Mouse (Mus musculus) ES-Bruce4 (cell line): ENCODE results near the gene Hyal2. TPM values are rescaled to one million over a fixed set of nuclear protein-coding genes. Genes with fewer than 3 reads are reported as not detected.
"Not testable (repeated sequence)": the region's sequence is repeated elsewhere in the genome, so short reads cannot be mapped to it uniquely, and the experiment has no call there.

ENCODE experiments used
- H3K27ac ChIP-seq: 2 replicates; pipeline ENCODE4 v1.5.1; 2012; ENCODE audit warnings: low read length, inconsistent platforms; ENCODE audit not compliant: insufficient read depth
- H3K27me3 ChIP-seq: 2 replicates; pipeline ENCODE4 v1.6.1; 2012; ENCODE audit warnings: mild to moderate bottlenecking, low read length, inconsistent platforms; ENCODE audit not compliant: control insufficient read depth, poor library complexity, insufficient read depth, severe bottlenecking
- H3K36me3 ChIP-seq: 2 replicates; pipeline ENCODE4 v1.6.1; 2012; ENCODE audit warnings: inconsistent platforms, mild to moderate bottlenecking, low read length, moderate library complexity; ENCODE audit not compliant: control insufficient read depth, poor library complexity, insufficient read depth, severe bottlenecking
- H3K4me1 ChIP-seq: one replicate; pipeline ENCODE4 v1.8.1; 2011; ENCODE audit warnings: low read length; ENCODE audit not compliant: control insufficient read depth, insufficient read depth
- H3K4me3 ChIP-seq: 2 replicates; pipeline ENCODE4 v1.5.1; 2011; ENCODE audit warnings: low read depth, mild to moderate bottlenecking, low read length
- H3K9ac ChIP-seq: 2 replicates; pipeline ENCODE4 v1.6.1; 2012; ENCODE audit warnings: low read depth, mild to moderate bottlenecking, inconsistent platforms; ENCODE audit not compliant: poor library complexity, severe bottlenecking
- H3K9me3 ChIP-seq: replicated peaks from 2 replicates; pipeline ENCODE4 v1.6.1; 2012; ENCODE audit warnings: mild to moderate bottlenecking, low read length, inconsistent platforms; ENCODE audit not compliant: control insufficient read depth, poor library complexity, insufficient read depth, severe bottlenecking
- CTCF ChIP-seq: IDR thresholded peaks from one replicate; pipeline ENCODE4 v1.8.1; 2011; ENCODE audit warnings: low read depth, low read length
- EP300 ChIP-seq: IDR thresholded peaks from 2 replicates; pipeline ENCODE4 v1.6.1; 2011; ENCODE audit warnings: low read depth, low read length; ENCODE audit not compliant: insufficient read depth
- POLR2A ChIP-seq: IDR thresholded peaks from one replicate; pipeline ENCODE4 v1.8.1; 2011; ENCODE audit warnings: low read length; ENCODE audit not compliant: insufficient read depth
- polyA plus RNA-seq: library from polyadenylated mRNA; stranded (reverse); fragments of >200 nt; gene quantifications from 2 replicates; pipeline ENCODE4 v1.2.4, GENCODE M21; 2011; ENCODE audit warnings: low read depth; ENCODE audit not compliant: missing spikeins, insufficient read depth, insufficient read length

The Hyal2 gene
- polyA plus RNA-seq, 1 experiment: 38.7 TPM

DNA sequence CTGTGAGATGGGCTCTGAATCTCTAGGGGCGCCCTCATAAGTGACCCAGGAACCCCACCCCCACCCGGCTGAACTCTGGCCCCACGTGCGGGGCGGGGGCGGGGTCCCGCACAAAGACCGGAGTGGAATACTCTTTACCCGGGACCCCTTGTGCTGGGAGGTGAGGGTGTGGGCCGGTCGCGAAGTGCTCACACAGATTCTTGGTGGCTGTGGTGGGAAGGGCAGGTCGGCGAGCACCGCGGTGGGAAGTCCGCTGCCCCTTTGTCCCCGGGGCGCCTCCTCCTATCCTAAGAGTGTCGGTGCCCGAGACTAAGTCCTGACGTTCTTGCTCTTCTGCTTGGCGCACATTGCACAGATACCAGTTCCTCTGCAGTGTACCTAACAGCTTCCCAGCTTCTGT, 1.5 kb downstream of the Hyal2 start:
- no peak overlapping the region for H3K27ac ChIP-seq
- peak overlapping the region; percentile 81 for H3K4me3 ChIP-seq
- TF ChIP-seq POLR2A: no peak
- TF ChIP-seq CTCF: no peak
- no peak for TF ChIP-seq EP300
- peaks cover 2% of the 10 kb centered on the region for H3K4me1 ChIP-seq
- H3K27me3 ChIP-seq: no peaks in the 10 kb centered on the region
- no peaks in the 10 kb centered on the region for H3K9me3 ChIP-seq
- peak overlapping the region; percentile 87 for H3K9ac ChIP-seq
- H3K36me3 ChIP-seq: peaks cover 12% of the 10 kb centered on the region

DNA sequence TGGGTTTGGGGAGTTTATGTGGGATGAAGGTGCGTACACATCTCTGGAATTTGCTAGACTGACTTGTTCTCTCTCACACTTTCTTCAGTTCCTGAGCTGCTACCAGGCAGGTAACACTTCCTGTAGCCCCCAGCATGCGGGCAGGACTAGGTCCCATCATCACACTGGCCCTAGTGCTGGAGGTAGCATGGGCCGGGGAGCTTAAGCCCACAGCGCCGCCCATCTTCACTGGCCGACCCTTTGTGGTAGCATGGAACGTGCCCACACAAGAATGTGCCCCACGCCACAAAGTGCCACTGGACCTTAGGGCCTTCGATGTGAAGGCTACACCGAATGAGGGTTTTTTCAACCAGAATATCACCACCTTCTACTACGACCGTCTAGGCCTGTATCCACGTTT, 2.3 kb downstream of the Hyal2 start:
- Histone ChIP-seq H3K9ac (peak overlapping the region; percentile 87), H3K4me3 (peak overlapping the region; percentile 81), H3K27ac (no peak overlapping the region; the same call in 1 of the 2 replicates), H3K36me3 (peaks cover 12% of the 10 kb centered on the region), H3K27me3 (no peaks in the 10 kb centered on the region), H3K9me3 (no peaks in the 10 kb centered on the region), H3K4me1 (peaks cover 2% of the 10 kb centered on the region)
- TF ChIP-seq EP300 (no peak), CTCF (no peak), POLR2A (no peak)

DNA sequence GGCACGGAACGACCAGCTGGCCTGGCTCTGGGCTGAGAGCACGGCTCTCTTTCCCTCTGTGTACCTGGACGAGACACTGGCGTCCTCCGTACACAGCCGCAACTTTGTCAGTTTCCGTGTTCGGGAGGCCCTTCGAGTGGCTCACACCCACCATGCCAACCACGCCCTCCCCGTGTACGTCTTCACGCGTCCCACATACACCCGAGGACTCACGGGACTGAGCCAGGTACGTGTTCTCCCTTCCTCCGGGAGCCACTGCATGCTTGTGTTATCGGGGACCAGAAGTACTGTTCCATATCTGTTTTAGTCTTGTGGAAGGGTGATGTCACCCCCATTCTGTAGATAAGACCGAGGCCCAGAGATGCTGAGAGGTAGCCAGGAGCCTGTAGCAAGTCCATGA, 3.1 kb downstream of the Hyal2 start:
- peak overlapping the region; percentile 87; the same call in 1 of the 2 replicates for H3K9ac ChIP-seq
- H3K27ac ChIP-seq: no peak overlapping the region
- TF ChIP-seq EP300 (no peak), CTCF (no peak)
- H3K4me3 ChIP-seq: no peak overlapping the region
- peaks cover 2% of the 10 kb centered on the region for H3K4me1 ChIP-seq
- no peaks in the 10 kb centered on the region for H3K9me3 ChIP-seq
- H3K27me3 ChIP-seq: no peaks in the 10 kb centered on the region
- H3K36me3 ChIP-seq: peaks cover 12% of the 10 kb centered on the region

DNA sequence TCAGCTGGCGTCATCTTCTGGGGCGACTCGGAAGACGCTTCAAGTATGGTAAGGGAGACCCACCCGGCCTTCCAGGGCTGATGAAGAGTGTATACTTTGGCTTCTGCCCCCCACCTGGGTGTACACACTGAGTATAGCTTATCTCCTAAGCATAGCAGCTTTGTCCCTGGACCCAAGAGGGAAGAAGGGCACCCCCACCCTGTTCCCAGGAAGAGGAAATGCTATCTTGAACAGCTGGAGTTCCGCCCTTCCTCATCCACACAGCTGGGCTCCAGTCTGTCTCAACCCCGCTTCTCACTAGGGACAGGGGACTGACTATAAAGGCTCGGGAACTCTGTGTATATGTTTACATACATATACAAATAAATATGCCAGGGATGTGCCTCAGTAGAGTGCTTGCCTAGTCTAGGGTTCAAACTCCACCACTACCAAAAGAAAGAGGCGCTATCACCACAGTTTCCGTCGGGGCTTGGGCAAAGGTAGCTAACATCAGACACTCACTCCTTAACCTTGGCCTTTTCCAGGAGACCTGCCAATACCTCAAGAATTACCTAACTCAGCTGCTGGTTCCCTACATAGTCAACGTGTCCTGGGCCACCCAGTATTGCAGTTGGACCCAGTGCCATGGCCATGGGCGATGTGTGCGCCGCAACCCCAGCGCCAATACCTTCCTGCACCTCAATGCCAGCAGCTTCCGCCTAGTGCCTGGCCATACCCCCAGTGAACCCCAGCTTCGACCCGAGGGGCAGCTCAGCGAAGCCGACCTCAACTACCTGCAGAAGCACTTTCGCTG, 4.0 kb downstream of the Hyal2 start:
- Histone ChIP-seq H3K9ac (no peak overlapping the region), H3K36me3 (peaks cover 12% of the 10 kb centered on the region), H3K9me3 (no peaks in the 10 kb centered on the region), H3K27me3 (no peaks in the 10 kb centered on the region), H3K27ac (no peak overlapping the region), H3K4me3 (no peak overlapping the region), H3K4me1 (peaks cover 4% of the 10 kb centered on the region)
- TF ChIP-seq CTCF (no peak), EP300 (no peak), POLR2A (no peak)

DNA sequence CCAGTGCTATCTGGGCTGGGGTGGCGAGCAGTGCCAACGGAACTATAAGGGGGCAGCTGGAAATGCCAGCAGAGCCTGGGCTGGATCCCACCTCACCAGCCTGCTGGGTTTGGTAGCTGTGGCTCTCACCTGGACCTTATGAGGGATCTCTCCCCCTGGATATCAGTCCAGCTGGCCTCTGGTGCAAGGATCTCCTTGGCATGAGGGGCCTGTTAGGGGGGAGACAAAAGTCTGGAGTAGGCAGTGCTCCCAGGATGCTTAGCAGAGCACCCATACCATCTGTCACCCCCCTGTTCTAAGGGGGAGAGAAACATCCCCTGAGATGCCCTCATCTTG, 4.5 kb downstream of the Hyal2 start:
- Histone ChIP-seq H3K9me3 (no peaks in the 10 kb centered on the region), H3K4me3 (no peak overlapping the region), H3K4me1 (peaks cover 4% of the 10 kb centered on the region), H3K9ac (no peak overlapping the region), H3K27ac (no peak overlapping the region), H3K27me3 (no peaks in the 10 kb centered on the region), H3K36me3 (peaks cover 12% of the 10 kb centered on the region)
- TF ChIP-seq EP300: no peak
- no peak for TF ChIP-seq CTCF
- TF ChIP-seq POLR2A: no peak

DNA sequence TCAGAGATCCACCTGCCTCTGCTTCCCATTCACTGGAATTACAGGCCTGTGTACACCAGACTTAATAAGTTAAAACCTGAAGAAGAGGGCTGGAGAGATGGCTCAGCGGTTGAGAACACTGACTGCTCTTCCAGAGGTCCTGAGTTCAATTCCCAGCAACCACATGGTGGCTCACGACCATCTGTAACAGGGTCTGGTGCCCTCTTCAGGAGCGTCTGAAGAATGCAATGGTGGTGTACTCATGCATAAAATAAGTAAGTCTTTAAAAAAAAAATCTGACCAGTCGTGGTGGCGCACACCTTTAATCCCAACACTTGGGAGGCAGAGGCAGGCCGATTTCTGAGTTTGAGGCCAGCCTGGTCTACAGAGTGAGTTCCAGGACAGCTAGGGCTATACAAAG, 6.0 kb downstream of the Hyal2 start:
- H3K9me3 ChIP-seq, H3K27me3 ChIP-seq, H3K4me1 ChIP-seq, H3K27ac ChIP-seq, H3K9ac ChIP-seq, H3K4me3 ChIP-seq: not testable (repeated sequence)
- peak; percentile 31 for TF ChIP-seq CTCF
- peaks cover 12% of the 10 kb centered on the region for H3K36me3 ChIP-seq
